Mouse (Mus musculus) Patski (cell line): ENCODE data around the gene Chil1. TPM values are rescaled to one million over a fixed set of nuclear protein-coding genes. Genes with fewer than 3 reads are reported as not detected.

Source experiments
- ATAC-seq: fragments of 100-300 bp; one replicate; pipeline ENCODE4 v1.8.0; 2021
- CTCF ChIA-PET: fragments of 350-600 bp; sonication (Branson Sonifier 250); formaldehyde crosslinking; loops from one replicate; lab custom pipeline; 2022; ENCODE audit warnings: inconsistent platforms; lab: Charles Lee
- POLR2A ChIA-PET: fragments of 350-600 bp; sonication (Branson Sonifier 250); formaldehyde crosslinking; loops from one replicate; lab custom pipeline; 2022; ENCODE audit warnings: antibody characterized with exemption, inconsistent platforms; lab: Charles Lee
- DNase-seq: peaks from one replicate; pipeline ENCODE4 v3.0.0-alpha.2; 2011; ENCODE audit warnings: low read depth, low spot score
- H3K27me3 ChIP-seq: fragments of 371-371 bp; one replicate; pipeline ENCODE4 v1.5.1; 2021
- CTCF ChIP-seq: fragments of 100-300 bp; IDR thresholded peaks from one replicate; pipeline ENCODE4 v1.5.1; 2021
- in situ Hi-C: fragments of 300-500 bp; cut with MboI; formaldehyde crosslinking; loops from 3 replicates; pipeline ENCODE4 v1.11.1; 2018; ENCODE audit warnings: low pct_unique_long_range_greater_than_20kb, mixed read lengths
- polyA plus RNA-seq: library from polyadenylated mRNA; unstranded; gene quantifications from one replicate; pipeline ENCODE4 v1.2.3, GENCODE M21; 2021

The Chil1 gene
- 1.6 TPM for polyA plus RNA-seq

GRCm38 (mm10) chr1:134182025-134182424 lies at the start of gene Chil1:
Gene Chil1 (plus strand): TSS chr1:134182176.
- ATAC-seq: no peak
- POLR2A ChIA-PET: interaction anchor here (1.4 kb wide), 1 partner anchor 8 kb away, joined by 3 read pairs; no protein-coding TSS in a partner anchor
- no peak for TF ChIP-seq CTCF
- no peaks in the 10 kb centered on the region for H3K27me3 ChIP-seq
- in situ Hi-C loops: no loop called here
- CTCF ChIA-PET: no interaction called here
- no peak for DNase-seq

- no peak for ATAC-seq
- ChIA-PET CTCF (interaction anchor here (1.3 kb wide), 1 partner anchor 11 kb away, joined by 4 read pairs; no protein-coding TSS in a partner anchor), POLR2A (interaction anchor here (0.6 kb wide), 1 partner anchor 100 kb away, joined by 3 read pairs; no protein-coding TSS in a partner anchor)
- no peak for DNase-seq
- H3K27me3 ChIP-seq: peaks cover 8% of the 10 kb centered on the region
- in situ Hi-C loops: no loop called here
- no peak for TF ChIP-seq CTCF
Observed at GRCm38 (mm10) chr1:134133316-134133715, 48.7 kb upstream of the Chil1 start.

GRCm38 (mm10) chr1:134136351-134136750 lies 45.6 kb upstream of the Chil1 start:
- no peak for DNase-seq
- ChIA-PET POLR2A (no interaction called here), CTCF (interaction anchor here (0.7 to 1.1 kb wide), 2 partner anchors 16 to 28 kb away, joined by 3 read pairs; no protein-coding TSS in a partner anchor)
- peaks cover 18% of the 10 kb centered on the region for H3K27me3 ChIP-seq
- ATAC-seq: no peak
- in situ Hi-C loops: no loop called here
- no peak for TF ChIP-seq CTCF

- ChIA-PET CTCF (interaction anchor here (1.3 kb wide), 1 partner anchor 8 kb away, joined by 4 read pairs; no protein-coding TSS in a partner anchor), POLR2A (no interaction called here)
- ATAC-seq: no peak
- in situ Hi-C loops: no loop called here
- DNase-seq: no peak
- H3K27me3 ChIP-seq: peaks cover 24% of the 10 kb centered on the region
- TF ChIP-seq CTCF: no peak
Observed at GRCm38 (mm10) chr1:134138424-134138823, 43.6 kb upstream of the Chil1 start.

GRCm38 (mm10) chr1:134142363-134142794 lies 39.6 kb upstream of the Chil1 start:
- in situ Hi-C loops: no loop called here
- no peak for DNase-seq
- CTCF ChIA-PET: no interaction called here
- no peak for TF ChIP-seq CTCF
- POLR2A ChIA-PET: no interaction called here
- no peak for ATAC-seq
- H3K27me3 ChIP-seq: peaks cover 21% of the 10 kb centered on the region

GRCm38 (mm10) chr1:134146066-134146465 lies 35.9 kb upstream of the Chil1 start:
- ChIA-PET POLR2A (interaction anchor here (0.7 kb wide), 1 partner anchor 14 kb away, joined by 4 read pairs; no protein-coding TSS in a partner anchor), CTCF (interaction anchor here (0.9 to 2.6 kb wide), 6 partner anchors 8 to 107 kb away, joined by 3 to 8 read pairs (median 4); no protein-coding TSS in a partner anchor)
- in situ Hi-C loops: no loop called here
- peaks cover 10% of the 10 kb centered on the region for H3K27me3 ChIP-seq
- TF ChIP-seq CTCF: no peak
- DNase-seq: no peak
- ATAC-seq: no peak

- no peak for ATAC-seq
- CTCF ChIA-PET: interaction anchor here (0.8 kb wide), 1 partner anchor 182 kb away, joined by 3 read pairs; the partner anchor contains the start of gene Ppfia4
- POLR2A ChIA-PET: no interaction called here
- in situ Hi-C loops: loop anchor here (5.0 to 10.0 kb wide), 3 partner anchors 55 to 172 kb away; no protein-coding TSS in a partner anchor
- no peak for DNase-seq
- no peaks in the 10 kb centered on the region for H3K27me3 ChIP-seq
- TF ChIP-seq CTCF: no peak
Observed at GRCm38 (mm10) chr1:134150076-134150475, 31.9 kb upstream of the Chil1 start.

- no peak for TF ChIP-seq CTCF
- no peak for ATAC-seq
- ChIA-PET CTCF (interaction anchor here (1.3 to 2.1 kb wide), 3 partner anchors 72 to 180 kb away, joined by 3 to 14 read pairs (median 7); no protein-coding TSS in a partner anchor), POLR2A (interaction anchor here (0.6 kb wide), 1 partner anchor 344 kb away, joined by 3 read pairs; the partner anchor contains the start of gene Rabif)
- no peak for DNase-seq
- no peaks in the 10 kb centered on the region for H3K27me3 ChIP-seq
- in situ Hi-C loops: loop anchor here (5.0 to 10.0 kb wide), 3 partner anchors 54 to 172 kb away; no protein-coding TSS in a partner anchor
Observed at GRCm38 (mm10) chr1:134150745-134151144, 31.2 kb upstream of the Chil1 start.

- peak; percentile 81 for TF ChIP-seq CTCF
- no peaks in the 10 kb centered on the region for H3K27me3 ChIP-seq
- in situ Hi-C loops: loop anchor here (5.0 to 10.0 kb wide), 3 partner anchors 53 to 170 kb away; no protein-coding TSS in a partner anchor
- ChIA-PET CTCF (interaction anchor here (1.1 to 2.1 kb wide), 4 partner anchors 71 to 179 kb away, joined by 3 to 14 read pairs (median 5); no protein-coding TSS in a partner anchor), POLR2A (no interaction called here)
- peak; percentile 60 for ATAC-seq
- peak; percentile 54 for DNase-seq
Observed at GRCm38 (mm10) chr1:134151655-134152412, 30.1 kb upstream of the Chil1 start.
